Mouse (Mus musculus): ENCODE measurements around the gene Jmy.
"Not testable (repeated sequence)": the region's sequence is repeated elsewhere in the genome, so short reads cannot be mapped to it uniquely, and the experiment has no call there.

The Jmy gene

GRCm38 (mm10) chr13:93499167-93499972, at the start of gene Jmy:
Jmy (minus strand) TSS chr13:93499808.
- DNase-seq (ENCODE audit: low spot score) = peak; percentile 87

- DNase-seq (ENCODE audit: low spot score) = no peak
Measured at GRCm38 (mm10) chr13:93547641-93548040, 48.0 kb upstream of the Jmy start.

DNA sequence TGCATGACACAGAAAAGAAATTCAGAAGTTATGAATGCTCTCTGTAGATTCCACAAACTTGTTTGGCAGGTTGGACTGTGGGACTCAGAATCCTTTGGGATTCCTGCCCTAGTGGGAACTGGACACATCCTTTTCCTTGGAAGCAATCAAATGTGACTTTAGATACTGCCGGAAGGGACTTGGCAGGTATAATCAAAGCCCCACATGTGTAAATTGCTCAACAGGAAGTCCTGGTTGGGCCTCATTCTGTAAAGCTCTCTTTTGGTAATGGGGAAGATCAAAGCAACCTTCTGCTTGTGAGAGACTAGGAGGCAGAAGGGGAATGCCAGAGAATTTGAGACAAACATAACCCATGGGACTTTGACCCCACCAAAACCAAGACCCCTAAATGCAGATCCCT, 46.4 kb upstream of the Jmy start:
- no peak for DNase-seq (ENCODE audit: low spot score)

GRCm38 (mm10) chr13:93544274-93544673, 44.7 kb upstream of the Jmy start:
- DNase-seq (ENCODE audit: low spot score) = no peak

- DNase-seq (ENCODE audit: low spot score) = no peak
Measured at GRCm38 (mm10) chr13:93539311-93539710, 39.7 kb upstream of the Jmy start.

- DNase-seq (ENCODE audit: low spot score) = no peak
Measured at GRCm38 (mm10) chr13:93518753-93519319, 19.2 kb upstream of the Jmy start.

GRCm38 (mm10) chr13:93517223-93517622, 17.6 kb upstream of the Jmy start:
- DNase-seq (ENCODE audit: low spot score) = no peak

- DNase-seq (ENCODE audit: low spot score) = no peak
Measured at GRCm38 (mm10) chr13:93514000-93514795, 14.6 kb upstream of the Jmy start.

- DNase-seq (ENCODE audit: low spot score) = no peak
Measured at GRCm38 (mm10) chr13:93510447-93511180, 11.0 kb upstream of the Jmy start.

- DNase-seq (ENCODE audit: low spot score) = not testable (repeated sequence)
Measured at GRCm38 (mm10) chr13:93506920-93507319, 7.3 kb upstream of the Jmy start.

DNA sequence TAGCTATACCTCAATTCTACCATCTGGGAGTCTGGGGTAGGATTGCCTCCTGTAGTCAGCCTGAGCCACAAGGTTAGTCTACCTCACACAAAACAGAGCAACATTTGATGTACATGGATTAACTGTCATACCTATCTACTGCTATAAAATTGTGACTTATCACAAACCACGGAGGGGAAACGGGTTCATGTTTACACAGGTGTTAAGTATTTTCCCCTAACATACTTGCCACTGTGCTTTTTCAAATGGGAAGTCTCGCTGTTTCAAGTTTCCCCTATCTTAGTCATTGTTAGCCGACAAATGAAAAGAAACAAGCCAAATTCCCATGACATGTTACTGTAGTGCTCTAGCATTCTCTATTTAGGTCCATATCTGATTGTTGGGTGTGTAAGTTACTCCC, 2.1 kb upstream of the Jmy start:
- DNase-seq (ENCODE audit: low spot score) = no peak

DNA sequence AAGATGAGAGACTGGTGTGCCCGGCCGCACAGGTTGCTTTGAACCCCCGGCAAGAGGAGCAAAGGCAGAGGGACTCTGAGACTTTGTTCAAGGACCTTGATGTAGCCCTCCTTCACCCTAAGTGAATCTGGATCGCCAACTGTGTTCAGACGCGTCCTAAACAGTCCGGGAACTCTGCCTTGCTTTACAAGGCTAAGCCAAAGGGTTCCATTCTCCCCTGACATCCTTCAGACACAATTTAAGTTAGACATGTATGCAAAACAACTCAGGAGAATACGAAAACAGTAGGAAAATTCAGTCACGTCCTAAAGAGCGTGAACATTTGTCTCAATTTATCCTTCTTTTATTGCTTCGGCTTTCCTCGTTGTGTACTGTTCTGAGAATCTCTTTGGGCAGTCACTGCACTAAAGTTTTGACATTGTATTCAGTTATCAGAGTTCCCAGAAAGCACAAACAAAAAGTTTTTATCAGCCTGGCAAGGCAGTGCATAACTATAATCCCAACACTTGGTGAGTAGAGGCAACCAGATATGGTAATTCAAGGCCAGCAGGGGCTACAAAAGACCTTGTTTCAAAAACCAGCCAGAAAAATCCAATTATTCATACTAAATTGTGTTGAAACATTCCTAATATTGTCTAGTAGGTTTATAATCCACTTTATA, 495 bp upstream of the Jmy start:
- DNase-seq (ENCODE audit: low spot score) = peak; percentile 19

GRCm38 (mm10) chr13:93498211-93499166, 1.1 kb downstream of the Jmy start:
- DNase-seq (ENCODE audit: low spot score) = peak; percentile 51

GRCm38 (mm10) chr13:93496977-93497376, 2.6 kb downstream of the Jmy start:
- DNase-seq (ENCODE audit: low spot score) = no peak

GRCm38 (mm10) chr13:93488510-93488909, 11.1 kb downstream of the Jmy start:
- DNase-seq (ENCODE audit: low spot score) = no peak

- DNase-seq (ENCODE audit: low spot score) = no peak
Measured at GRCm38 (mm10) chr13:93487734-93488133, 11.9 kb downstream of the Jmy start.

GRCm38 (mm10) chr13:93484276-93484675, 15.3 kb downstream of the Jmy start:
- DNase-seq (ENCODE audit: low spot score) = no peak

DNA sequence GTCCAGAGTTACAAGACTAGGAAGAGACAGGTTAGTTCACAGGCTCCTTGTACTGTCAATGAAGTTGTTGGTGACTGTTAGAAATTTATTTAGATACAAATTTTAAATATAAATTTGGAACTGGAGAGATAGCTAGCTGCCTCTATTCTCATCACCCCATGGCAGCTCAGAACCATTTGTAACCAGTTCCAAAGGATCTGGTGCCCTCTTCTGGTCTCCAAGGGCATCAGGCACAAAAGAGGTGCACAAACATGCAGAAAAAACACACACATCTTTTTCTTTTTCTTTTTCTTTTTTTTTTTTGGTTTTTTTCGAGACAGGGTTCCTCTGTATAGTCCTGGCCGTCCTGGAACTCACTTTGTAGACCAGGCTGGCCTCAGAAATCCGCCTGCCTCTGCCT, 18.5 kb downstream of the Jmy start:
- no peak for DNase-seq (ENCODE audit: low spot score)

DNA sequence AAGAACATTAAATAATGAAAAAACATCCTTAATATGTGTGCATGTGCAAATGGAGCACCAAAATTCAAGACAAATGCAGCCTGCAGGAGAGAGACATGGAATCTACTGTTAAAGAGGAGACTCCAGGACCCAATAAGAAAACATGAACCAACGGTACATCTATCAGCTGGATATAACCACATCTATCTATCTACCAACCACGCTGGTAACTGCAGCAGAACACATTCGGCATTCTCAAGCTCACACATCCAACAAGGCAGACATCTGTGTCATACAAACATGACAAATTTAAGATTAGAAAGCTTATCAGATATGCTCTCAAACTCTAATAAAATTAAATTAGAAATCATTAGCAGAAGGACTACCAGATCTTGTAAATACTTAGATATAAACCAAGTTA, 21.3 kb downstream of the Jmy start:
- DNase-seq (ENCODE audit: low spot score) = no peak

- DNase-seq (ENCODE audit: low spot score) = no peak
Measured at GRCm38 (mm10) chr13:93468355-93468754, 31.3 kb downstream of the Jmy start.

DNA sequence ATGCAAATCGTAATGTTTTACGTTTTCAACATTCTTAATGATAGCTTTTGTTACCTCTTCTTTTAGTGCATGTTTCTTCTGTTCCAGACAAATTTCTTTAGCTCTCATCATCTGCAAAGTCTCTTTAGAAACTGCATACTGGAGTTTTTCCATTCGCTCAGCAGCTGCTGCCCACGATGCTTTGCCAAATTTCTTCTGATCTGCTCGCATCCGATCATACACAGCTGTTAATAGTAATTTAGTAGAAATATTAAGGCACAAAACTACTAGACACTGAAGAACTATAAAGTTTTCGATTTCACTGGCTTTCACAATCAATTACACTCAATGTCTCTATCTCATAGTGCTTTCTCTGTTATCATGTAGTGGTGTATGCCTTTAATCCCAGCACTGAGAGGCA, 40.0 kb downstream of the Jmy start:
- no peak for DNase-seq (ENCODE audit: low spot score)
